Mouse (Mus musculus) c-Kit-positive CD71-positive TER-119-negative erythroid progenitor cells, embryonic 14.5 days (primary cell): Measurements from ENCODE around the gene Tle2.
A peak's percentile ranks its signal among the peaks of the same experiment; 100 is the strongest.

Experiments used
- DNase-seq: peaks from one replicate; pipeline ENCODE4 v3.0.0-alpha.2; 2013; ENCODE audit warnings: low read depth

The Tle2 gene

DNA sequence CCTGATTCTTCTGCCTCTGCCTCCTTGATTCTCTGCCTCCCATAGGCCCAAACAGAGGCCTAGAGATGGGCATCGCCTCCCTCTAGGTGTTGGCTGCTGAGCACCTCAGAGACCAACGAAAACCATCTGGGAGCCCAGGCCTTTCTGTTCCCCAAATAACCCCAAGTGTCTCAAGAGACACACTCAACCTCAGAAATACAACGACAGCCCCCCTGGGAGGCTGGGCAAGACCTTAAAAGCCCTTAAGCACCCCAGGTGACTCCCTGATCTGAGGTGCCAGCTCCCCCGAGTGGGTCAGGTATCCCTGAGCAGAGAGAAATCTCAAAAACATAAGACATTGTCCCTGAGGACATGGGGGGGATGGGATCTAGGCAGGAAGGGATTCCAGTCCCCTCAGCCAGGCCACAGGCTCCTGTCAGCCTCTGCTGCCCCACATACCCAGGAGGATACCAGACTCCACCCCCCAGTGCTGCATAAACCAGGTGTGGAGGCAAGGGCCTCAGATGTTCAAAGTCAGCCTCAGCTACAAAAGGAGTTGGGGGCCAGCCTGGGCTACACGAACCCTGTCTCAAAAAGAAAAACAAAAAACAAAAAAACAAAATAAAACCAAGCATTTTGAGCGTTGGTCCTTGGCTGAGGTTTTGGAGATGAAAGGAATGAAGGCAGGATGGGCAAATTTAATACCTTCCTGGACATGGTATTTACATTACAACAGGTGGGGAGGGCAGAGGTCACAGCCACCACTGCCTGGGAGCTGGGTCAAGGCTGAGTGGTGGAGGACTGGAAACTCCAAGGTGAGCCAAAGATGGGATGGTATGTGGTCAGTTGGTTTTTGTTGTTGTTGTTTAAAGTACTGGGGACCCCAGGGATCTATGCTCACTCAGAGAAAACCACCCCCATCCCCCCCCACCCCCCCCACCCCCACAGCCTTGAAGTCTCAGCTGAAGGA is 20.3 kb upstream of the Tle2 start:
- DNase-seq: no peak

DNA sequence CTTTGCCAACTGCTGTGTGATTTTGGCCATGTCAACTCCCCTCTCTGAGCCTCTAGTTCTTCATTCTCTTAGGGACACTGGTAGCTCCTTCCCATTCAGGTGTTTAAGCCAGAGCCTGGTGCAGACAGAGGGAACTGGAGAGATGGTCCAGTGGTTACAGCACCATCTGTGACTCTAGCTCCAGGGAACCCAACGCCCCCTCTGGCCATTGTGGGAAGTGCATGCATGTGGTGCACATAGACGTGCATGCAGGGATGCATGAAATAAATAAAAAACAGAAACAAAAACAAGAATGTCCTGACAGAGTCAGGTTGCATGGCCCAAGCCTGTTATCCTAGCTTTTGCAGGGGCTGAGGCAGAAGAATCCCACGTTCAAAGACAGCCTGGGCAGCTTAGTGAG is 18.1 kb upstream of the Tle2 start:
- no peak for DNase-seq

DNA sequence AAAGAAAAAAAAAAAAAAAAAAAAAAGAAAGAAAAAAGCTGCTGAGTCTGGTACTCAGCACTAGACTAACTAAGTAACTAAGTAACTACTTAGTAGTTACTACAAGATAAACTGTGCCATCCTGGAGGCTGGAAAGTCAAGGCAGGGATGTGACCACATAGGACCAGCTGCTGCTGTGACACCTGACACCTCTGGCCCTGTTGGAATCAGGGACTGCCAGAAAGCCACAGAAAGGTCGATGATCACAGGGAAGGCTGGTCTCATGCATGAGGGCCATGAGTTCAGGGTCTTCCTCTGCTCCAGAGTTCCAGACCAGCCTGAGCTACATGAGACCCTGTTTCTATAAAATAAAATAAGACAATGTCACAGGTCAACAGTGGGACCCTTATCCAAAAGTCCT is 16.9 kb upstream of the Tle2 start:
- DNase-seq: no peak

GRCm38 (mm10) chr10:81559163-81559626 is 15.2 kb upstream of the Tle2 start, which contains the start of gene Aes:
Gene Aes (plus strand): TSS chr10:81559488.
- DNase-seq: no peak

GRCm38 (mm10) chr10:81559627-81560539 is 14.5 kb upstream of the Tle2 start:
- no peak for DNase-seq

GRCm38 (mm10) chr10:81560719-81561459 is 13.5 kb upstream of the Tle2 start:
- no peak for DNase-seq

- DNase-seq: no peak
Measured at GRCm38 (mm10) chr10:81562411-81562810, 11.9 kb upstream of the Tle2 start.

- no peak for DNase-seq
Measured at GRCm38 (mm10) chr10:81563481-81563880, 10.9 kb upstream of the Tle2 start.

DNA sequence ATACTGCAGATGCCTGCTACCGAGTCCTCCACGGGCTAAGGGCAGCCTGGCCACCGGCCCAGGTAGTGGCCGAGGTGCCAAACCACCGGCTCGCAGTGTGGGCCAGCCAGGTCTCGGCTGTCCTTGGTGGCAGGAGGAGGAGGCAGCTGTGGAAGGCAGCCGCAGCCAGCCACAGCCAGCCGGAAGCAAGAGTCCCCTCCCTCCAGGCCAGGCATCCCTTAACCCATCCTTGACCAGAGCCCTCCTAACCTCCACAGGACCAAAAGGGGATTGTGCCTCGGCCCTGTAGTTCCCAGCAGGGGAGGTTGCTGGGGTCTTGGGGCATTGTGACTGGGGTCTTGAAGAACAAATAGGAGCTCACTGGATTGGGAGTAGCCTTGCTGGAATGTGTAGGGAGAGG is 10.1 kb upstream of the Tle2 start:
- no peak for DNase-seq

DNA sequence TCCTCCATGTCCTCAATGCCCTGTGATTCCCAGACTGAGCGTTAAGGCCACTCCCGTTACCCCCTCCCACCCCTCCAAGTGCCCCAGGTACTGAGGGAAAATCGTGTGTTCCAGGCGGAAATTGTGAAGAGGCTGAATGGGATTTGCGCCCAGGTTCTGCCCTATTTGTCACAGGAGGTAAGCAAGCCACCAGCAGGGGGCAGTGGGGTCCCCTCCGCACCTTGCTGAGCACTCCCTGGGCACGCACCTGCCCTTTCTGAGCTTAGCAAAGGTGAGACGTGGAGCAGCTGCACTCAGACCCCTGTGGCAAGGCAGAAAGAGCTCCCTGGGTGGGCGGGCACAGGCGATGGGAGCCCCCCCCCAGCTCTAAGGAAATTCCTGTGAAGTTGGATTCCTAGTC is 9.6 kb upstream of the Tle2 start:
- no peak for DNase-seq

DNA sequence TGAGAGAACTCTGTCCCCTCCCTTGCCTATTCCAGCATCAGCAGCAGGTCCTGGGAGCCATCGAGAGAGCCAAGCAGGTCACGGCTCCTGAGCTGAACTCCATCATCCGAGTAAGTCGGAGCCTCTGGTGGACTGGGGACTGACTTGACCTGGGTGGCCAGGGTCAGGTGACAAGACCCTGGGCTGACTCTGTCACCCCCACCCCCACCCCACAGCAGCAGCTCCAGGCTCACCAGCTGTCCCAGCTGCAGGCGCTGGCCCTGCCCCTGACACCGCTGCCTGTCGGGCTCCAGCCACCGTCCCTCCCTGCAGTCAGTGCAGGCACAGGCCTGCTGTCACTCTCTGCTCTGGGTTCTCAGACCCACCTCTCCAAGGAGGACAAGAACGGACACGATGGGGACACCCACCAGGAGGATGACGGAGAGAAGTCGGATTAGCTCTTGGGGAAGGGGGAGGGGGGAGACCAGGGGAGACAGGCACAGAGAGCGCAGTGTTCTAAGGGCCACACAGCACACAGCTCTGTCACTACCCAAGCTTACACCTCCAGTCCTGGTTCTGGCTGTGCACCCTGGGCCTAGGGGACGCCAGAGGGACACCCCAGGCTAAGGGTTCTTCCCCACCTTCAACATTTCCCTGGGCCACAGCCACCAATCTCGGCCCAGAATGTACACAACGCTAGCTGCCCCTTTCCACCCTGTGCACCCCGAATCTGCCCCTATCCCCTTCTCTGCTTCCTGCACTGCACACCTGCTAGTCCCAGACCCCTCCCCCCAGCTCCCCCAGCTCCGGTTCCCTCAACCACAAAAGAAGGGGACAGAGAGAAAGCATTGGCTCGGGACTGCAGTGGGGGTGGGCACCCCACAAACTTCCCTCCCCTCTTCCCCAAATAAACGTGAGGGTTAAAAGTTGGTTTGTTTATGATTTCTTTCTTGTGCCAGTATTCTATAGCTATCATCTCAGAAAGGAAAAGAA is 8.8 kb upstream of the Tle2 start:
- no peak for DNase-seq

DNA sequence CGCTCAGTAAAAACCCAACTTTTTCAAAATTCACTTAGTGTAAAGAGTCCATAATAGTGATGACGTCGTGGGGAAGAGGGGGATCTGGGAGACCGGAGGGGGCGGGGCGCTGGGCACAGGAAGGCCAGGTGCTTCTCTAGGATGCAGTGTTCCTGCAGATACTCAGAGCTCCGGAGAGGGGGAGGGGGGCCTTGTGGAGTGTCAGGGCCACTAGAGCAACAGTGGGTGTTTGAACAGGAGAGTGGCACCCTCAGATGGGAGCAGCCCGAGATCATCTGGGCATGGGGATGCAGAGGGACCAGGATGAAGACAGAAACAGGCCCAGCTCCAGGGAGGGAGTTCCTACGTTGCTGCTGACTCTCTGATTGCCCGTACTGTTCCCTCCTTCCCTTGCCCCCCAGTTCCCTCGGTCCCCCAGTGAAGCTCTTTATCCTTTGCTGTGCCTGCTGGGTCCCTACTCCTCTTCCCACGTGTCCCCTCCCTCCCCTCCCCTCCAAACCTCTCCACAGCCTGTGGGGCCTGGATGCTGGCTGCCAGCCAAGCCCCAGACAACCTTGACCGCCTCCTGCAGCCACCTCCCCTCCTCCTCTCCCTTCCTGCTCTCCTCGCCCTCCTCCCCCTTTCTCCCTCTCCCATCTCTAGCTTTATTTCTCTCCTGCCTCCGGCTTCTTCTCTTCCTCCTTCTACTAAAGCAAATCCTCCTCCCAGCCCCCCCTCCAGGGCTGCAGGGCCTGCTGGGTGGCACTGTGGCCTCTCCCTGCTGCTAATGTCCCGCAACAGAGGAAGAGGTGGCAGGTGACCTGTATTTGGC is 5.8 kb upstream of the Tle2 start:
- DNase-seq: no peak

DNA sequence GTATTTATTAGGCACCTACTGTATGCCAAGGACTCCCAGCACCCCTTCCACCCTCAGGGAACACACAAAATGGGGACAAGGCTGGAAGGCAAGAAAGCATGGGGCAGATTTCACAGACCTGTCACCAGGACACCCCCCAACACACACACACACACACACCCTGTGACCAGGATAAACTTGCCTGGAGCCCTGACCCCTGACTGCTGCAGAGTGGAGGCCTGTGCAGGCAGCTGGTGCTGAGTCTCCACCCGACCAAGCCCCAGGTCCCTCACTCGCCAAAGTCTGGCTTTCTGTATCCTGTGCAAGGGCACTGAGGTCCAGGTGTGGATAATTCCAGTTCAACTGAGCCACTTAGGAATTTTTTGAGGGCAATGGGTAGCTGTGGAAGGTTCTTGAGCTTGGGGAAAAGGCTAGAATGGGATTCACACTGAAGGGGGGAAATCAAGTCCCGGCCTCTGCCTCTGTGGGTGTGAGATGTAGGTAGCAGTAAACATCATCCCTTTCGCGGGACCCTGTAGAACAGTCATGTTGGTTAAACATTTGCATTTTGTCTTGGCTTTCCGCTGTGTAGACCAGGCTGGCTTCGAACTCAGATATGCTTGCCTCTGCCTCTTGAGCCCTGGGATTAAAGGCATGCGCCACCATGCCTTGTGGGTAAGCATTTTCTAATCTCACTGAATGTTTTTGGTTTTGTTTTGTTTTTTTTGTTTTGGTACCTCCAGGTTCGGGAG is 4.7 kb upstream of the Tle2 start:
- no peak for DNase-seq

- DNase-seq: no peak
Measured at GRCm38 (mm10) chr10:81570238-81570800, 4.0 kb upstream of the Tle2 start.

DNA sequence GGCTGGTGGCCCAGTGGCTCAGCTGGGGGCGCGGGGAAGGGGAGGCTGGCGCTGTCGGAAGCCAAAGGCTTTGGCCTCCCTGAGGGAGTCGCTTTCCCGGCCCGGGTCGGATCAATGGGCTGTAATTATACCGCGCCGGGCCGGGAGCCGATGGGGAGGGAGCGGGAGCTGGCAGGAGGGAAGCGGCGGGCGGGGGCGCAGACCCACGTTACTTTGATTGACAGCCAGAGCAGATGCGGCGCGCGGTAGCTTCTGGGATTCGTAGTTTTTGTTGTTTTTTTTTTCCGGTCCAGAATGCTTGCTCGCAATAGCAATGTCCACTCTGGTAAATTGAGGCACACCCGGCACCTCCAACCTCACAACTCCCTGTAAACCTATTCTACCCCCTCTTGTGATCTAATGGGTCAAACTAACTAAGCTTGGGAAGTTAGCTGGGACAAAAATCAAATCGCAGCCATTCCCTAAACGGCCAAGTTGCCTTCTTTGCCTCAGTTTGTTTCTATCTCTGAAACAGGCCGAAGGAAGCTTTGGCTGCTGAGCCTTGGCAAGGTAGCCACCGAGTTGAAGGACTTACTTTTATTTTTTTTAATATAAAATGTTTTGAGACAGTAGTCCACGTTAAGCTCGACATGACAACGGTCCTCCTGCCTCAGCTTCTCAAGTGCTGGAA is 3.4 kb upstream of the Tle2 start:
- peak; percentile 71 for DNase-seq

DNA sequence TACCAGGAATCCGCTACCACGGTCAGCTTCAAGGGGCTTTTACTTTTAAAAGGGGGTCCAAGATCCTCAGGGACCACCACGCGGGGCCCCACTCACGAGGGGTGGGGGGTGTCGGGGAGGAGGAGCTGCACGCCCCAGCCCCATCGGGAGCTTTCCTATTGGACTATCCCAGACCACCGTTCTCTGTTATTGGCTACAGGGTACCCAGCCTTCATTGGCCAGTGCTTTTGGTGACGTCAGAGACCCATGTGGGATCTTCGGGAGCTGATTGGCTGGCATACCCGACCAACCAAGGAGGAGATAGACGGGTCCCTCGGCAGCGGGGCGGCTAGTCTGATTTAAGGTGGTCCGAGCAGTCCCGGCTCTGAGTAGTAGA is 2.9 kb upstream of the Tle2 start:
- DNase-seq: peak; percentile 97

DNA sequence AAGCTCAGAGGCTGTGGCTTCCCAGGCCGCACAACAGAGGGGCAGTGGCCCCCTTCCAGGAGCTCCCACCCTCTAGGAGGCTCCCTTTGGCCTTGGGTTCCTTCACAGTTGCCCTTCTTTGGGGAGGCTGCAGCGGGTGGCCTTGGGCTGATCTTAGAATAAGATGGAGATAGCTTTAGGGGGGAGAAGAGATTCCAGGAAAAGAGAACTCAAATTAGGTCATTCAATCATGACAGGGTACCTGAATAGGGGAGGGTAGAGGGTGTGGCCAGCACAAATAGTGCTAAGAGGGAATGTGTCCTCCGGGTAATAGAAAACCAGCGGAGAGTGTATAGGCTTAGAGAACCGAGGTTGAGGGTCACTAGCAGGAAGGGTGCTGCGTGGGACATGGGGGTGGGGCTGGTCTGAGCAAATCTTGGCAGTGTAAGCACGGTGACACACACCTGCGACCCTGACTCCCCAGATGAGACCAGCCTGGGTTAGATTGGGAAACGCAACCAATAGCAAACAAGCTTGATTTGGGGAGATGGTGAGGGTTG is 2.2 kb upstream of the Tle2 start:
- DNase-seq: no peak

- DNase-seq: no peak
Measured at GRCm38 (mm10) chr10:81572975-81573374, 1.4 kb upstream of the Tle2 start.
